Mouse (Mus musculus) c-Kit-negative CD71-positive TER-119-positive erythroid progenitor cells, embryonic 14.5 days (primary cell): ENCODE results near the gene Ube2j2.

Experiments used
- DNase-seq: peaks from one replicate; pipeline ENCODE4 v3.0.0-alpha.2; 2013; ENCODE audit warnings: low read depth, low spot score

Ube2j2 gene

GRCm38 (mm10) chr4:155943534-155944249 is at the start of gene Ube2j2:
TSS of gene Ube2j2 (plus strand) at chr4:155943831.
- peak; percentile 81 for DNase-seq

- peak; percentile 44 for DNase-seq
These were observed 49.2 kb upstream of the Ube2j2 start for GRCm38 (mm10) chr4:155894311-155894881.

- DNase-seq: no peak
These were observed 48.4 kb upstream of the Ube2j2 start for GRCm38 (mm10) chr4:155895216-155895615.

GRCm38 (mm10) chr4:155895826-155896225 is 47.8 kb upstream of the Ube2j2 start:
- no peak for DNase-seq

DNA sequence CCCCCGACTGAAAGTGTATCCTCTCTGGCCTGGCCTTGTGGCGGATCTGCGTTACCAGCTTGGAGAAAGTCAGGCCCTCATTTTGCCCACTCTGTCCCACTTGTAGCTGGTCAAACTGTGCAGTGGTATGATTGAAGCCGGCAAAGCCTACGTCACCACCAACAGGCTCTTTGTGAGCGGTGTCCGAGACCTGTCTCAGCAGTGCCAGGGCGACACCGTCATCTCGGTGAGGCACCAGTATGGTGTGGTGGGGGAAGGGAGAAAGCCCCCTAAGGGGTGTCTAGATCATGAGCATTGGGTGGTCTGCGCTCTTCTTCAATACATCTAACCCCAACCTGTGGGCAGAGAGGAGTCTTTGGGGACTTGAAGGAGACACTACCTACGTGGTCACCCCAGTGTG is 47.2 kb upstream of the Ube2j2 start:
- no peak for DNase-seq

- DNase-seq: no peak
These were observed 45.3 kb upstream of the Ube2j2 start for GRCm38 (mm10) chr4:155898318-155898717.

GRCm38 (mm10) chr4:155899355-155899754 is 44.3 kb upstream of the Ube2j2 start:
- no peak for DNase-seq

- no peak for DNase-seq
These were observed 42.4 kb upstream of the Ube2j2 start for GRCm38 (mm10) chr4:155901205-155901604.

- DNase-seq: no peak
These were observed 40.4 kb upstream of the Ube2j2 start for GRCm38 (mm10) chr4:155903246-155903645.

- DNase-seq: no peak
These were observed 39.1 kb upstream of the Ube2j2 start for GRCm38 (mm10) chr4:155904318-155905102.

DNA sequence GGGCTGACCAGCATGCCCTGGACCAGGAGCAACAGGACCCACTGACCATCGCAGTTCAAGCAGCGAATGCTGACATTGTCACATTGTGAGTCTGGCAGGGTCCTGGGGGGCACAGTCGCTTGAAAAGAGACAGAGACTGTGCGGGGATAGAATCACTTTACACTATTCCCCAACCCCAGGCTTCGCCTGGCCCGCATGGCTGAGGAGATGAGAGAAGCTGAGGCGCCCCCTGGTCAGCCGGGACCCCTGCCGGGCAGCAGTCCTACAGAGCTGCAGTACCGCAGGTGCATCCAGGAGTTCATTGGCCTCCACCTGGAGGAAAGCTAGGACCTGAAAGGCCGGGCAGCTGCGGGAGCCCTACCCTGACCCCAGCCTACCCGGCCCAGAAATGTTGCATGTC is 38.0 kb upstream of the Ube2j2 start:
- no peak for DNase-seq

GRCm38 (mm10) chr4:155906125-155906524 is 37.5 kb upstream of the Ube2j2 start:
- no peak for DNase-seq

DNA sequence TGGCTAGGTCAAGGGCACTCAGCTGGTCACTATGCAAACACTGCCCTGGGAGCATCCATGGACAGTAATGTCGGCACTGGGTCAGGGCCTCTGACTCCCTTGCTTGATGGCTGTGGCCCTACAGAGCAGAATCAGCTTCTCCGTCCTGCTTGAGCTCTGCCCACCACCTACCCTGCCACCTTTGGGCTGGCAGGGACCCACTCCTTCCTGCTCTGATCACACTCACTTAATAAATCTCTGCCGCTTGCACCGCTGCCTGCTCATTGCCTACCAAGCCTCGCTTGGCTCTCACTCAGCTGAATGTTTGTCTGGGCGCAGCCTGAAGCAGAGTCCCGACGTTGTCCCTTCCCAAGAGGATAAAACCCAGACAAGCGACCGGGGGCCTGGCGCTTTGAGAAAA is 36.6 kb upstream of the Ube2j2 start:
- no peak for DNase-seq

- DNase-seq: no peak
These were observed 35.4 kb upstream of the Ube2j2 start for GRCm38 (mm10) chr4:155908281-155908680.

DNA sequence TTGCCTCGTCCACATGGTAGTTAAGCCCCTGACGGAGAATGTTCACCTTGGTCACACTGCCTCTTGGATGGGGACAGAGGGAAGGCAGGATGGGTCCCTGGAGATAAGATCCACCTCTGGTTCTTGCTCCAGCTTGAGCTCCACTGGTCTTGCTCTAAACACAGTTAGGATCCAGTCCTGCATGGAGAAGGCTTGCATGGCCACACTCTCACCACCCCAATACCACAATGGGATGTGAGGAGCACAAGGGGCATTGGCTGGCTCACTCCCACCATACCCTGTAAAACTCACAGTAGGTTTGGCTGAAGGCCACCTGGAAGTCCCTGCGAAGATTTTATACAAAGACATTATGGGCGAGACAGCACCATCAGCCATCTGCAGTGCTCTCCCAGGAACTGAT is 34.9 kb upstream of the Ube2j2 start:
- no peak for DNase-seq

- DNase-seq: no peak
These were observed 11.6 kb upstream of the Ube2j2 start for GRCm38 (mm10) chr4:155932031-155932430.

DNA sequence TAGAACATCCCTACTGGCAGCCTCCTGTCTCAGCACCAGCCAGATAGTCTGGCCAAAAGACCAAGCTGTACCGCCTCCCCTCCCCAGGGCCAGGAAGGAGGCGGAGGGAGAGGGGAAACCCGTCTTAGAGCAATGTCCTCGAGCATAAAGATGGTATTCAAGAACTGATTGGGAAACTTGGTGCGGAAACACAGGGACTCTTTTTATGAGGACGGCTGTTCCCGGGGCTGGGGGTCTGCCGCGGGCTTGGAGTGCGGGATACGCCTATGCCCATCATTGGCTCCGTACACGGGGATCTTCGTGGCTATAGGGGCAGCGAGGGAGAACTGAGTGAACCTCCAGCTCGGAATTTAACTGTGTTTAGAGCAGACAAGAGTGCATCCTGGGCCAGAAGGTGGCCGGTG is 580 bp upstream of the Ube2j2 start:
- DNase-seq: no peak

- no peak for DNase-seq
These were observed 640 bp downstream of the Ube2j2 start for GRCm38 (mm10) chr4:155944271-155944670.

GRCm38 (mm10) chr4:155947094-155947493 is 3.5 kb downstream of the Ube2j2 start:
- no peak for DNase-seq

DNA sequence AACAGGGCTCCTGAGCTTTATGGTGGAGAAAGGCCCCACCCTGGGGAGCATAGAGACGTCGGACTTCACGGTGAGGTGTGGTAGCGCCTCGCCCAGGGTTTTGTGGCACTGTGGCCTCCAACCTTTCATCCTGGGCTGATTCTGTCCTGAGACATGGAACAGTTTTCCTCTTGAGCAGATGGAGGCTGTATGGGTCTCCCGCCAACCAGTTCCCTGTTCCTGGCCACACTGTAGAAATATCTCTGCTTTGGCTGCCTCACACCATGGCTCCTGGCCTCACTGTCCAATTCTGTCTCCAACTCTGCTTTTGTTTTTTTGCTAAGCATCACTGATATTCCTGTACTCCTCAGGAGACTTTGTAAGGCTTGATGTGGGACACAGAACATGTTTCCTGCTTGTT is 11.9 kb downstream of the Ube2j2 start:
- DNase-seq: no peak

- peak; percentile 66 for DNase-seq
These were observed 15.6 kb downstream of the Ube2j2 start for GRCm38 (mm10) chr4:155959275-155959674.

DNA sequence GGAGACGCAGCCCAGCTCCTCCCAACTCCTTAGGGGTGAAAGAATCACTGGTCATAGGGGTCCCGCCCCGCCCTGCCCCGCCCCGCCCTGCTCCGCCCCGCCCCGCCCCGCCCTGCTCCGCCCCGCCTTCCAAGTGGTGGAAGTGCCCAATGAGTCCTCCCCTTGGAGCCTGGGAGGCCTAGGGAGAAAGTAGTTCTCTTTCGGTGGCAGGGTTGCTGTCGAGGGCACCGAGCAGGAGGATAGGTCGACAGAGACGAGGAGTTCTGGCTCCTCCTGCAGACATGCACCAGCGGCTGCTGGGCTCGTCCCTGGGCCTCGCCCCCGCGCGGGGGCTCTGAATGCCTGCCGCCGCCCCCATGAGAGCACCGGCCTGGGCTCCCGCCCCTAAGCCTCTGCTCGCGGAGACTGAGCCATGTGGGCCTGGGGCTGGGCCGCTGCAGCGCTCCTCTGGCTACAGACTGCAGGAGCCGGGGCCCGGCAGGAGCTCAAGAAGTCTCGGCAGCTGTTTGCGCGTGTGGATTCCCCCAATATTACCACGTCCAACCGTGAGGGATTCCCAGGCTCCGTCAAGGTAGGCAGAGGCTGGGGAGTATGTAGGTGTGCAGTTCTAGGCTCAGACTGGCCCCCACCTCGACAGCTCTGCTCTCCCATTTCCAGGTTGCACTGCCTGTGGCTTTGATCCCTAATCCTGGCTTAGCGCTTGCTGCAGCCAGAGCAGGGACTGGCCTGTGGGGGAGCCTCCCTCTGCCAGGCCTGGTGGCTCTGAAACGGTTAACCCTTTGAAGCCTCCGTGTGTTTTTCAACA is 18.7 kb downstream of the Ube2j2 start, which contains the start of gene C1qtnf12:
Gene C1qtnf12, plus strand, starts transcription at position 152 of the 805 bp plus-strand sequence.
- DNase-seq: no peak
